Mouse (Mus musculus) regulatory T cell (primary cell): ENCODE measurements at regions not wholly inside any gene's neighbourhood (a gene's known extent, or its start where the extent isn't known, plus 50 kb on each side); places are given as distances from the start of the nearest gene placed in this dataset.

Experiments used
- in situ Hi-C: fragments of 300-600 bp; cut with MboI, MseI; formaldehyde crosslinking; loops from one replicate; pipeline ENCODE4 v1.15.1; 2025; ENCODE audit warnings: high pct_unique_total_duplicates

GRCm38 (mm10) chr13:97425731-97426130 lies 184.8 kb downstream of the Enc1 start:
- in situ Hi-C loops, result no loop called here

- in situ Hi-C loops, result no loop called here
These were observed 183.0 kb downstream of the Enc1 start for GRCm38 (mm10) chr13:97423911-97424310.

GRCm38 (mm10) chr13:97423298-97423817 lies 182.5 kb downstream of the Enc1 start:
- in situ Hi-C loops, result no loop called here

- in situ Hi-C loops, result no loop called here
These were observed 182.0 kb downstream of the Enc1 start for GRCm38 (mm10) chr13:97422897-97423296.

- in situ Hi-C loops, result no loop called here
These were observed 180.9 kb downstream of the Enc1 start for GRCm38 (mm10) chr13:97421831-97422230.

- in situ Hi-C loops, result no loop called here
These were observed 179.9 kb downstream of the Enc1 start for GRCm38 (mm10) chr13:97420773-97421172.

- in situ Hi-C loops, result no loop called here
These were observed 178.2 kb downstream of the Enc1 start for GRCm38 (mm10) chr13:97419100-97419499.

- in situ Hi-C loops, result no loop called here
These were observed 177.8 kb downstream of the Enc1 start for GRCm38 (mm10) chr13:97418681-97419080.

GRCm38 (mm10) chr13:97418081-97418480 lies 177.2 kb downstream of the Enc1 start:
- in situ Hi-C loops, result no loop called here

- in situ Hi-C loops, result no loop called here
These were observed 175.2 kb downstream of the Enc1 start for GRCm38 (mm10) chr13:97415927-97416709.

- in situ Hi-C loops, result no loop called here
These were observed 174.5 kb downstream of the Enc1 start for GRCm38 (mm10) chr13:97415381-97415780.

- in situ Hi-C loops, result no loop called here
These were observed 171.2 kb downstream of the Enc1 start for GRCm38 (mm10) chr13:97412151-97412550.

GRCm38 (mm10) chr13:97410550-97411201 lies 169.8 kb downstream of the Enc1 start:
- in situ Hi-C loops, result no loop called here

- in situ Hi-C loops, result no loop called here
These were observed 169.1 kb downstream of the Enc1 start for GRCm38 (mm10) chr13:97409891-97410525.

GRCm38 (mm10) chr13:97409291-97409780 lies 168.4 kb downstream of the Enc1 start:
- in situ Hi-C loops, result no loop called here

- in situ Hi-C loops, result no loop called here
These were observed 167.7 kb downstream of the Enc1 start for GRCm38 (mm10) chr13:97408414-97409290.

- in situ Hi-C loops, result no loop called here
These were observed 166.9 kb downstream of the Enc1 start for GRCm38 (mm10) chr13:97407773-97408172.

GRCm38 (mm10) chr13:97406678-97407077 lies 165.8 kb downstream of the Enc1 start:
- in situ Hi-C loops, result no loop called here

GRCm38 (mm10) chr13:97402164-97402761 lies 161.4 kb downstream of the Enc1 start:
- in situ Hi-C loops, result no loop called here

- in situ Hi-C loops, result no loop called here
These were observed 160.7 kb downstream of the Enc1 start for GRCm38 (mm10) chr13:97401620-97402019.

- in situ Hi-C loops, result no loop called here
These were observed 157.1 kb downstream of the Enc1 start for GRCm38 (mm10) chr13:97398041-97398440.
